Mouse (Mus musculus): Measurements from ENCODE around the gene Mrpl23. TPM values are rescaled to one million over a fixed set of nuclear protein-coding genes. Genes with fewer than 3 reads are reported as not detected.
A peak's percentile ranks its signal among the peaks of the same experiment; 100 is the strongest.

Mrpl23 gene
- polyA plus RNA-seq, 1 experiment from 2014 or later, result 21.9 TPM

DNA sequence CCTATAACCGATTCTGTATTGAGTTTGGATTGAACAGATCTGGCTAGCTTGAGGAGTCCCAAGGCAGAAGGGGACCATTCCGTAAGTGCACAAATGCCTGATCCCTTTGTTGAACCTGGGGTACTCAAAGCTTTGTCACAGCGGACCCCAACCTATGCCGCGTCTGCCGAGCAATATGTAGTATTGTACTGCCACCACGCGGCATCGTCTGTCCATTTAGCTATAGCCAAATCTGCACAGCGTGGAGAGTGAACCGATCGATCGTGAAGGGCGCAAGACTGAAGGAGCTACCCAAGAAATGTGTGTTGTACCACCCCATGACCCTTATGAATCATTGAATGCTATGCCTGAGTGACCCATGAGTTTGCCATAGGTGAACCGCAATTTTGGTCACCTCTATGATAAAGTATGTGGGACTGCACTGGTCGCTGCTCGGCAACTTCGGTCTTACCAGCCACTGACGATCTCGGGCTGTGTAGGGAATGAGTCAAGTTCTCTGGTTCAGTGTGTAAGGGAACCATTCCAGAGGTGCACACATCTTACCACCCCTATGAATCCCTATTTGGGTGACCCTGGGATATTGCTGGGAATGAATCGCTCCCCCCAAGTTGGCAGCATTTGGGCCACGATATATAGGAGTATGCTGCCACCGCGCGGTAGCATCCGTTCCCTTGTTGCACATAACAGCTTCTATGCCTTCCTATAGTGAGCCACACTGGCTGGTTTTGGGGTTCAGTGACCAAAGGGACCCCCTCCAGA is 47.8 kb downstream of the Mrpl23 start:
- H3K4me1 ChIP-seq, result peaks cover 21% of the 10 kb centered on the region; the same call in 1 of the 2 replicates
- no peak overlapping the region for H3K27ac ChIP-seq
- 48% methylated on average over 26 of the region's 26 CpGs for WGBS
- no peaks in the 10 kb centered on the region for H3K9me3 ChIP-seq
- no peaks in the 10 kb centered on the region for H3K36me3 ChIP-seq
- H3K4me2 ChIP-seq, result peak overlapping the region; percentile 73
- H3K9ac ChIP-seq, result no peak overlapping the region
- H3K27me3 ChIP-seq (replicated peaks), result no peaks in the 10 kb centered on the region
- H3K4me3 ChIP-seq (replicated peaks), result peak overlapping the region; percentile 33
- no peak for ATAC-seq (ENCODE audit: insufficient read depth, low FRiP score, low read depth)

DNA sequence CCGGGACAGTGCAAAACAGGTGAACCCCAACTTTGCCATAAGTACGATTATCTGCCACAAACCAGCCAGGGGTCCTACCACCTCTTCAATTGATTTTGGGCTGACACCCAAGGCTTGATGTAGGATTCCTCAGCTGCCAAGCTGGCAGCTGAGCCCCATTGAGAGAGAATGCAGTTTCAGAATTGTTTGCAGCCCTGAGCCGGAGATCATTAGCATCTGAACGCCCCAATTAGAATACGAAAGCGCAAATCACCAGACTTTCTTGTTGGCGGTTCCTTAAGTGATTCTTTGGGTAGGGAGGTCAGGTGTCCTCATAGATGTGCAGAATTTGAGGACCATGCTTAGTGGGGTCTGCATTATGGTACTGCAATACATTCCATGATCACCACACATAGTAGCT is 48.7 kb downstream of the Mrpl23 start:
- Histone ChIP-seq H3K9me3 (no peaks in the 10 kb centered on the region), H3K4me3 (replicated peaks) (no peak overlapping the region), H3K36me3 (no peaks in the 10 kb centered on the region), H3K4me2 (no peak overlapping the region), H3K9ac (no peak overlapping the region), H3K27me3 (replicated peaks) (no peaks in the 10 kb centered on the region), H3K27ac (no peak overlapping the region), H3K4me1 (0 out of 2 replicates have a peak, but pooled peaks cover 16% of the 10 kb centered on the region)
- no peak for ATAC-seq (ENCODE audit: insufficient read depth, low FRiP score, low read depth)
- 73% methylated on average over 7 of the region's 7 CpGs for WGBS

DNA sequence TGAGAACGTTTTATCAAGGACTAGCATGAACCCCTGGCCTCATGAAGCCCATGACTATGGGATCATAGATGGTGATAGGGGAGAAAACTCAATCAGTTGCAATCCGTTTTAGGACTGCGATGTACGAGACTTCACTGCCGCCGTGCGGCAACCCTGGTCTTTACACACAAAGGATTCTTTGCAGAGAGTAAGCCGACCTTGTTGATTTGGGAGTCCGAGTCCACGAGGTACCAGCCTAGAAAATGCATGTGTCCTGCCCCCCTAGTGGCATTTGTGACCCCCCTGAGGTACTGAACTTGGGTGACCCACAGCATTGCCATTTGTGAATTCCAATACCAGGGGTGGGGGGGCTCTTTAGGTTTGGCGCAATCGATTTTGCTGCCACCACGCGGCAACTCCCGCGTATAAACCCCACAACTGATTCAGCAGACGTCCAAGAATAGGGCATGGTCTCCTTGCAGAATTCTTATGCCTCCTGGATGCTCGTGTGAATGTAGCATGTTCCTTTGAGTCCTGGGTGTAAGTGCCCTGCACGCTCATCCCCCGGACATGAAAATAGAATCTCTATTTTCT is 49.3 kb downstream of the Mrpl23 start:
- no peak for ATAC-seq (ENCODE audit: insufficient read depth, low FRiP score, low read depth)
- H3K36me3 ChIP-seq, result no peaks in the 10 kb centered on the region
- H3K27ac ChIP-seq, result no peak overlapping the region
- peak overlapping the region; percentile 53 for H3K4me2 ChIP-seq
- no peaks in the 10 kb centered on the region for H3K9me3 ChIP-seq
- H3K27me3 ChIP-seq (replicated peaks), result no peaks in the 10 kb centered on the region
- H3K9ac ChIP-seq, result no peak overlapping the region
- peak overlapping the region; percentile 24 for H3K4me3 ChIP-seq (replicated peaks)
- WGBS, result 52% methylated on average over 20 of the region's 20 CpGs
- 0 out of 2 replicates have a peak, but pooled peaks cover 15% of the 10 kb centered on the region for H3K4me1 ChIP-seq

DNA sequence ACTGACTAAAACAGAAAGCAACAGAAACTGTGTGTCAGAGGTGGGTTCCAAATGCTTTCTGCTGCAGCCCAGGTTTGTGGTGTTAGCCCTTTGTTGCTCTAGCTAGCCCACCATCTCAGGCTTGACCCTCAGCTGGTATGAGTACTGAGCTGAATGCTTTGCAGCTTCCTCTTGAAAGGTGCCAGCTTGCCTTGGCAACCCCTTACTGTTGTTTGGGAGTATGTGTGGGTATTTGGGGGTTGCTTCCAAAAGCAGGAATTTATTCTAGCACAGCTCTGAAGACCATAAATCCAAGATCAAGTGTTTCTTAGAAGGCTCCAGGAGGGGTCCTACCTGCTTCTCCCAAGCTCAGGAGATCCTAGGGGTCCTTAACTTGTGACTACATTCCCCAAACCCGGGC is 52.4 kb downstream of the Mrpl23 start:
- ATAC-seq (ENCODE audit: insufficient read depth, low FRiP score, low read depth), result no peak
- no peak overlapping the region for H3K4me3 ChIP-seq (replicated peaks)
- no peaks in the 10 kb centered on the region for H3K27me3 ChIP-seq (replicated peaks)
- H3K9ac ChIP-seq, result no peak overlapping the region
- peaks cover 8% of the 10 kb centered on the region; the same call in 1 of the 2 replicates for H3K4me1 ChIP-seq
- H3K27ac ChIP-seq, result no peak overlapping the region
- no peaks in the 10 kb centered on the region for H3K9me3 ChIP-seq
- WGBS, result 38% methylated on average over 1 of the region's 1 CpGs
- no peak overlapping the region for H3K4me2 ChIP-seq
- no peaks in the 10 kb centered on the region for H3K36me3 ChIP-seq

DNA sequence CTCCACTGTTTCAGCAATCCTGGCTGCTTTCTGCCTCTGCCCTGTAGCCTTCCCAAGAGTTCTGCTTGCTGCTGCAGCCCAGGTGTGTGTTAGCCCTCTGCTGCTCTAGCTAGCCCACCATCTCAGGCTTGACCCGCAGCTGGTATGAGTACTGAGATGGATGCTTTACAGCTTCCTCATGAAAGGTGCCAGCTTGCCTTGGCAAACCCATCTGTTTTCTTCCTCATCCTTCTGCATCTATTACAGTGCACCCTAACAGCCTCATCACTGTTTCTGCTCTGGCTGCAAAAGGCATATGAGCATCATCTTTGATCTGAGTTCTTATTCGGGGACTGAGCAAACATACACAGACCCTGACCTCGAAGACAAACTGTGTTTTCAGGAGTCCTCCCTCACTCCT is 53.4 kb downstream of the Mrpl23 start:
- no peaks in the 10 kb centered on the region for H3K9me3 ChIP-seq
- no peak overlapping the region for H3K4me3 ChIP-seq (replicated peaks)
- H3K36me3 ChIP-seq, result no peaks in the 10 kb centered on the region
- no peak overlapping the region for H3K4me2 ChIP-seq
- H3K9ac ChIP-seq, result no peak overlapping the region
- H3K27ac ChIP-seq, result no peak overlapping the region
- ATAC-seq (ENCODE audit: insufficient read depth, low FRiP score, low read depth), result no peak
- H3K27me3 ChIP-seq (replicated peaks), result no peaks in the 10 kb centered on the region
- 67% methylated on average over 3 of the region's 3 CpGs for WGBS
- peaks cover 8% of the 10 kb centered on the region; the same call in 1 of the 2 replicates for H3K4me1 ChIP-seq

DNA sequence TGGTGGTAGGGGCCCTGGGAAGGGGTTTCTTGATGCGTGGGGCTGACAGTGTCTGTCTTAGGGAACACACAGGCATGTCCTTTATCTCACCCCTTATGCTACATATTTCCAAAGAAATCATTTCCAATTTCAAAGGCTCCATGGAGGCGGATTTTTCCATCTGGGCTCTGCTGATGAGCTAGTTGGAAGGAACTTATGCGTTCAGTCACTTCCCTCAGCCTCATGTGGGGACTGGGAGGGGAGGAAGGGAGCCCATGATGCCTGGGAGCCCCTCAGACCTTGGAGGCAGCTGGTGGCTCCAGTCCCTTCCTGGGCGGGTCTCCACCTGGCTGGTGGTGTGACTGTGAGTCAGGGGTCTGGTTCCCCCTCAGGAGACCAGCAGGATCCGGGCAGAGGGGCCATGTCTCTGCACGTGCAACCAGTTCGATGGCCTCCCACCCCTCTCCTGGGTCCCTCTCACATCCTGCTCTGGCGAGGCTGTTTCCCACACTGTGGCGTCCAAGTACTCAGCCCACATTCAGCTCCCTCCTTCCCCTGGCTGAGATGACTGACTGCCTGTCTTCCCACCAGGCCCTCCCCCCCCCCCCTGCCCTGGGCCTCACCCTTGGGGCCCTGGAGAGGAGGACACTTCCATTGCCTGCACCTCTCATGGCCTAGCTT is 55.9 kb downstream of the Mrpl23 start:
- Histone ChIP-seq H3K4me2 (no peak overlapping the region), H3K36me3 (no peaks in the 10 kb centered on the region), H3K9ac (no peak overlapping the region), H3K4me1 (peaks cover 15% of the 10 kb centered on the region), H3K4me3 (replicated peaks) (no peak overlapping the region), H3K9me3 (no peaks in the 10 kb centered on the region), H3K27me3 (replicated peaks) (no peaks in the 10 kb centered on the region), H3K27ac (no peak overlapping the region)
- 0 out of 2 replicates have a peak, but pooled peaks have one; percentile 33 for ATAC-seq (ENCODE audit: insufficient read depth, low FRiP score, low read depth)
- 62% methylated on average over 9 of the region's 9 CpGs for WGBS

MicroRNAs encoded within 50 kb of the gene (microRNA counts, 519-probe panel; counts per million panel counts)
- microRNA mmu-miR-675-3p (2,257 counts per million, percentile 39 among the panel's probes with 10 or more counts), microRNA mmu-miR-675-5p (1,905 counts per million, percentile 18 among the panel's probes with 10 or more counts)

Small RNAs within 50 kb of the gene (microRNA-seq; reads per million reads assigned to microRNA genes)
- gene Mir675, result 162 reads per million, percentile 56 among the genes with 10 or more reads in this experiment

Other genes starting within 250 kb of the Mrpl23 start
- gene Krtap5-1, start 235.6 kb upstream of the Mrpl23 start, polyA plus RNA-seq (2015; fragmentation: Nextera tagmentation; extraction: Ambion mirVana), result not detected in 2 replicates
- gene Krtap5-4, start 229.1 kb upstream of the Mrpl23 start, polyA plus RNA-seq (2015; fragmentation: Nextera tagmentation; extraction: Ambion mirVana), result not detected in 2 replicates
- gene Ifitm10, start 158.9 kb upstream of the Mrpl23 start, polyA plus RNA-seq (2015; fragmentation: Nextera tagmentation; extraction: Ambion mirVana), result 1.7 and 2.8 TPM in 2 replicates
- gene Gm49369, start 150.0 kb upstream of the Mrpl23 start, polyA plus RNA-seq (2015; fragmentation: Nextera tagmentation; extraction: Ambion mirVana), result 0.58 TPM in 1 of 2 replicates, not detected in the other
- gene Ctsd, start 144.6 kb upstream of the Mrpl23 start, polyA plus RNA-seq (2015; fragmentation: Nextera tagmentation; extraction: Ambion mirVana), result 308 and 323 TPM in 2 replicates
- 13.2 and 19.6 TPM in 2 replicates for gene Syt8, start 97.8 kb upstream of the Mrpl23 start, polyA plus RNA-seq (2015; fragmentation: Nextera tagmentation; extraction: Ambion mirVana)
- 10.4 and 13.3 TPM in 2 replicates for gene Tnni2, start 90.9 kb upstream of the Mrpl23 start, polyA plus RNA-seq (2015; fragmentation: Nextera tagmentation; extraction: Ambion mirVana)
- 196 and 211 TPM in 2 replicates for gene Lsp1, start 71.9 kb upstream of the Mrpl23 start, polyA plus RNA-seq (2015; fragmentation: Nextera tagmentation; extraction: Ambion mirVana)
- gene Tnnt3, start 33.9 kb upstream of the Mrpl23 start, polyA plus RNA-seq (2015; fragmentation: Nextera tagmentation; extraction: Ambion mirVana), result 4.6 and 11.8 TPM in 2 replicates
- gene Igf2, start 134.1 kb downstream of the Mrpl23 start, polyA plus RNA-seq (2015; fragmentation: Nextera tagmentation; extraction: Ambion mirVana), result 964 and 1,001 TPM in 2 replicates
- gene Gm49394, start 137.3 kb downstream of the Mrpl23 start, polyA plus RNA-seq (2015; fragmentation: Nextera tagmentation; extraction: Ambion mirVana), result 0.10 and 0.14 TPM in 2 replicates
- gene Ins2, start 210.7 kb downstream of the Mrpl23 start, polyA plus RNA-seq (2015; fragmentation: Nextera tagmentation; extraction: Ambion mirVana), result 528 and 604 TPM in 2 replicates

Data from stomach, embryonic 15.5 days (tissue).